Comparison of ENCODE assay signal across 11 mouse cellular contexts in genomic region chr8:27481228-27481627, GRCm38 (mm10). TPM values are rescaled to one million over a fixed set of nuclear protein-coding genes. Genes with fewer than 3 reads are reported as not detected.
A peak's percentile ranks its signal among the peaks of the same experiment; 100 is the strongest.
DNase-seq lines count a peak whose midpoint lies in the region.
"Had no signal": no experiment of that assay in that cellular context is flagged by ENCODE, and none has a peak within 500 bp of the region (broad histone marks: within the 10 kb centered on the region; RNA-seq: fewer than 3 reads in every experiment).

No protein-coding gene starts in this region.

- intact Hi-C loops in gastrocnemius, postnatal 36 days (cut with DNase I): no loop called here

- DNase-seq in embryo, embryonic 10 days (ENCODE audit: low spot score): peak; percentile 54
- DNase-seq in embryo, embryonic 9.5 days (ENCODE audit: extremely low spot score): no peak
- DNase-seq in layer of hippocampus, adult 11-12 months (ENCODE audit: low spot score): peak; percentile 14
- DNase-seq in layer of hippocampus, adult 9-10 months (ENCODE audit: low spot score): no peak
- DNase-seq in 3T3-L1 (ENCODE audit: low read depth, low spot score): peak; percentile 48
- DNase-seq in brain, embryonic 18.5 days (ENCODE audit: low read depth, low spot score): peak; percentile 8
- DNase-seq in adrenal gland, postnatal 10 days: no peak
- no peak for DNase-seq in gastrocnemius, postnatal 36 days
- DNase-seq: lung, postnatal 36 days had no signal

RNA-seq across cellular contexts. Expression of gene Poteg, which starts 33.8 kb away (rescaled TPM):
- total RNA-seq in adrenal gland, postnatal 10 days (2021): not detected
- total RNA-seq in gastrocnemius, postnatal 36 days (2021): not detected
- total RNA-seq: adrenal gland, postnatal 36 days; layer of hippocampus, postnatal 14 days had no signal

RNA-seq across cellular contexts. Expression of gene Gm45861, which starts 34.3 kb away (rescaled TPM):
- not detected for total RNA-seq in adrenal gland, postnatal 10 days (2021)
- not detected for total RNA-seq in gastrocnemius, postnatal 36 days (2021)
- total RNA-seq: adrenal gland, postnatal 36 days; layer of hippocampus, postnatal 14 days had no signal

Comparison
In these comparisons a context has a peak if more than half of its experiments do, and no peak if none do; other contexts are left out.
1. DNase-seq: peak in embryo, embryonic 10 days (single experiment), layer of hippocampus, adult 11-12 months (single experiment), 3T3-L1 (single experiment) and brain, embryonic 18.5 days (single experiment); none in embryo, embryonic 9.5 days (single experiment), layer of hippocampus, adult 9-10 months (single experiment), adrenal gland, postnatal 10 days (single experiment) and gastrocnemius, postnatal 36 days (0 of 2).